Mouse (Mus musculus) adrenal gland, postnatal 25 days (tissue): ENCODE data around the gene Tgif1. TPM values are rescaled to one million over a fixed set of nuclear protein-coding genes. Genes with fewer than 3 reads are reported as not detected.

ENCODE experiments used
- DNase-seq: peaks from one replicate; pipeline ENCODE4 v3.0.0; 2021; ENCODE audit warnings: mixed read lengths
- long read RNA-seq: library from polyadenylated mRNA; stranded (forward); transcript quantifications from one replicate; pipeline ENCODE4 v2.0.0, GENCODE M21; 2021
- total RNA-seq: library from RNA; stranded (reverse); gene quantifications from 2 replicates; pipeline ENCODE4 v1.2.3, GENCODE M21; 2021

Tgif1 gene
- 73.0 and 74.7 TPM in 2 replicates for total RNA-seq
- long read RNA-seq, transcript Tgif1-201 (3 exons, 1,631 nt): major isoform, 15 of 18 reads
- long read RNA-seq, partial matches to known transcripts: 0 of 18 reads
- long read RNA-seq, other reads (novel, unspliced or antisense): 1 of 18 reads

- peak; percentile 55 for DNase-seq
Measured at GRCm38 (mm10) chr17:70853436-70853905, at the start of gene Tgif1. Gene Tgif1 (minus strand): TSS chr17:70853546.

DNA sequence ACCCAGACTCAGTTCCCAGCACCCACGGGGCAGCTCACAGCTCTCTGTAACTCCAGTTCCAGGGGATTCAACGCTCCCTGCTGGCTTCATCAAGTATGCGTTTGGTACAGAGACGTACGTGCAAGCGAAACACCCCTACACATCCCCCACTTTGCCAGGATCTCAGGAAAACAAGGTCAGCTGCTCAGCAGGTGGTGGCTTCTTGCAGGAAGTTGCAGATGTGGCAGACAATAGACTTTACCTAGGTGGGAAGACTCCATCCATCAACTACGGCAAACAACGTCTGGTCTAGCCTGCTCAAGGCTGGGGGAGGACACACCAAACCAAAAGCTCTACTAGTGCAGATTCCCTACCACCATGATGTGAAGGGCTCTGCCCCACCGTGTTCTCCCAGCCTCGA is 47.3 kb upstream of the Tgif1 start:
- DNase-seq: no peak

- DNase-seq: no peak
Measured at GRCm38 (mm10) chr17:70899642-70900041, 46.3 kb upstream of the Tgif1 start.

DNA sequence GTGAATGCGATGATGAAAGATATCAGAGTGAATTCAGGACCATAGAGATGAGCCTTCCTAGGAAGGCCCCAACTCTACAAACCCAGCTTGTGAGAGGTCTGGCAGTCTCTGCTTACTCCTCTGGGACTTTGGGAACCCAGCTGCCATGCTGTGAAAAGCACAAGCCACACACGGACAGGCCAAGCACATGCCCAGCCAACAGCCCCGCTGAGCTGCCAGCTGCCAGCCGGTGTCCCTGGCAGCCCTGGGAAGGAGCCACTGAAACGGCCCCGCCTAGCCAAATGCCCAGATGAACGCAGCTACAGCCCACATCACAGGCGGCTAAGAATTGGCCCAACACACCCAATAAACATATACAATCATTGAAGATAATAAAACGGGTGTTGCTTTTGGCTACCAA is 41.5 kb upstream of the Tgif1 start:
- DNase-seq: peak; percentile 23

- DNase-seq: no peak
Measured at GRCm38 (mm10) chr17:70893151-70893550, 39.8 kb upstream of the Tgif1 start.

DNA sequence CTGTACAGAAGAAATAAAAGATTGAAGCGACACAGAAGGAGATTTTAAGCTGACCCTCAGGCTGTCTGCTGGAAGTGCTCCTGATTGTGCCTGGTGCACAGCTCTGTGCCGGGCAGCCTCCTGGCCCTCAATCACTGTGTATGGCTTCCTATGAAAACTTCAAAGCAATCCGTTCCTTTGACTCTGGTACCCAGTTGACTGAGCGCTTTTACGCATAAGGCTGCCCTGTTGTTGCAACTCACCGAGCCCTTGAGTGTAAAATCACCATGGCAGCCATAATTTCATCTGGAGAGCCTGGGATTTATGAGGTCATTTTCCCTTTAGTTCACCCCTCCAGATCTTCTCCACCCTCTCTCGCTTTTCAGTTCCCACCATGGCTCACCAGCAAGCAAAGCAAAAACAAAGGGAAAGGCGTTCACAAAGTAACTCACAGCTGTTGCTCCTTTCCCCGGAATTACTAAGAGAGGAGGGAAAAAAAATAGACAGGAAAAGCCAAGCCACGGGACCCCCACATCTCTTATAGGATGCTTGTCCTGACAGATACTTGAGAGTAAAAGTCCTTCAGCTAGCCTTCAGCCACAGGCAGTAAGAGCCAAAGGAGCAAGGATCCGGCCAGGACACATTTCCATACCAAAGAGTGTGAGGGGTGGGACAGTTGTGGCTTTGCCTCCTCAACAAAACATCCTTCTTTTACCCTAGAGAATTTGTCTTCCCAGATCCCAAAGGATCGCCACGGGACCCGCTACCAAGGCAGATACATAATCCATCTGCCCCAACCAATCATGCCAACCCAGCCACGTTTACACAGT is 39.1 kb upstream of the Tgif1 start:
- no peak for DNase-seq

DNA sequence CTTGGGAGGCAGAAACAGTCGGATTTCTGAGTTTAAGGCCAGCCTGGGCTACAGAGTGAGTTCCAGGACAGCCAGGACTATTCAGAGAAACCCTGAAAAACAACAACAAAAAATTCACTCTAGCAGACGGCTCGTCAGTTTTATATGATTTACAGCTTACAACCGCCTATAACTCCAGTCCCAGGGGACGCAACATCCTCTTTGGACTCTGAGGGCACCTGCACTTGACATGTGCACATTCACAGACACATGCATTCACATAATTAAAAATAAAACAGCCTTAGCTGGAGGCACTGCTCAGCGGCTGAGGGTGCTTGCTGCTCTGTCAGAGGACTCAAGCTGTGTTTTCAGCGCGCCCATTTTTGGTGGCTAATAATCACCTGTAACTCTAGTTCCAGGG is 37.2 kb upstream of the Tgif1 start:
- DNase-seq: no peak

- no peak for DNase-seq
Measured at GRCm38 (mm10) chr17:70888657-70889056, 35.3 kb upstream of the Tgif1 start.

GRCm38 (mm10) chr17:70887848-70888247 is 34.5 kb upstream of the Tgif1 start:
- no peak for DNase-seq

- DNase-seq: no peak
Measured at GRCm38 (mm10) chr17:70886641-70887391, 33.5 kb upstream of the Tgif1 start.

DNA sequence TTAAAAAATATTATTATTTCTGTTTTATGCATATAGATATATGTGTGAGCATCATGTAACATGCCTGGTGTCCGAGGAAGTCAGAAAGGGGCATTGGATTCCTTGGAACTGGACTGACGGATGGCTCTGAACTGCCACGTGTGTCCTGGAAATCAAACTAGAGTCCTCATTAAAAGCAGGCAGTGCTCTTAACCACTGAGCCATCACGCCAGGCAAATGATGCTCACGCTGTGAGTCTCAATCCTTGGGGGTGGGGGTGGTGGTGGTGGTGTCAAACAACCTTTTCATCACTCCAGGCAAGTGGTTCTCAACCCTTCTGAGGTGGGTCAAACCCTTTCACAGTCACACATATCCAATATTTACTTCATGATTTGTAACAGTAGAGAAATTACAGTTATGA is 32.5 kb upstream of the Tgif1 start:
- no peak for DNase-seq

- DNase-seq: no peak
Measured at GRCm38 (mm10) chr17:70881934-70882333, 28.6 kb upstream of the Tgif1 start.

DNA sequence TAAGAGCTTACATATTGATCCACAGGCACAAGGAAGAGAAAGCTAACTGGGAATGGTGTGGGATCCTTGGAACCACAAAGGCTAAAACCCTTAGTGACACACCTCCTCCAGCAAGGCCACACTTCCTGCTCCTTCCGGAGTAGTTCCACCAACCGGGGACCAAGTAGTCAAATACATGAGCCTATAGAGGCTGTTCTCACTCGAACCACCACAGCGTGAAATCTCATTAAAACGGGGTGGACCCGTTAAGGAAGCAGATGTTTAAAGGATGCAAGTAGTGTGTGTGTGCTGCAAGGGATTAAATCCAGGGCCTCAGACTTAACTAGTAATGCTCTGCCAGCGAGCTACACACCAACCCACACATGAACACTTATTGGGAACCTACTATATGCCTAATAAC is 27.8 kb upstream of the Tgif1 start:
- no peak for DNase-seq

DNA sequence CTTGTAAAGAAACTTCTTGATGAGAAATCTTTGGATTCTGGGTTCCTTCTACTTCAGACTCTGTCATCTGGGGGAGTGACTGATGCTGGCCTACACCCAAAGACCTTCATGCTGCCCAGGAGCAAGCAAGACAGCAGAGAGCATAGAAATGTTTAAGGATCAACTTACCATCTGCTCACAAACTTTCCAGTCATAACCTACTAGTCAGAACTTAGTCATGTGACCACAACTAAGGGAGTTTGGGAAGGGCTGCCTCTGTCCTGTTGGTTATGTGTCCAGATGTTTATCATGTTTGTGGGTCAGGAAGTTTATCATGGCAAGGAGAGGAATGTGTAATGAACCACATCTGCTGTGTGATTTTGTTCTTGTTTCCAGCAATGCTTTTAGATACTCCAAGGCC is 24.9 kb upstream of the Tgif1 start:
- DNase-seq: no peak

DNA sequence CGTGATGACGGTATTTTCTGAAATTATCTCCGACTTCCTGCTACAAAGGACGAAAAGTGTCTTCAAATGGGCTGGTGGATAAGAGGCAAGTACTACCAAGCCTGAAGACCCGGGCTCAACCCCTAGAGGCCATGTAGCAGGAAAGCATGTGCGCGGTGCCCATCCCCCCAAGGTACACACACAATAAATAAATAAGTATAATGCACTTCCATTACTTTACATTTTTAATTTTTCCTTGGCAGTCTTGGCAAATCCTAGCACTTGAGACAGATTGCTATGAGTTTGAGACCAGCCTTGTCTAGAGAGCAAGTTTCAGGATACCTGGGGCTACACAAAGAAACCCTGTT is 20.4 kb upstream of the Tgif1 start:
- DNase-seq: no peak

DNA sequence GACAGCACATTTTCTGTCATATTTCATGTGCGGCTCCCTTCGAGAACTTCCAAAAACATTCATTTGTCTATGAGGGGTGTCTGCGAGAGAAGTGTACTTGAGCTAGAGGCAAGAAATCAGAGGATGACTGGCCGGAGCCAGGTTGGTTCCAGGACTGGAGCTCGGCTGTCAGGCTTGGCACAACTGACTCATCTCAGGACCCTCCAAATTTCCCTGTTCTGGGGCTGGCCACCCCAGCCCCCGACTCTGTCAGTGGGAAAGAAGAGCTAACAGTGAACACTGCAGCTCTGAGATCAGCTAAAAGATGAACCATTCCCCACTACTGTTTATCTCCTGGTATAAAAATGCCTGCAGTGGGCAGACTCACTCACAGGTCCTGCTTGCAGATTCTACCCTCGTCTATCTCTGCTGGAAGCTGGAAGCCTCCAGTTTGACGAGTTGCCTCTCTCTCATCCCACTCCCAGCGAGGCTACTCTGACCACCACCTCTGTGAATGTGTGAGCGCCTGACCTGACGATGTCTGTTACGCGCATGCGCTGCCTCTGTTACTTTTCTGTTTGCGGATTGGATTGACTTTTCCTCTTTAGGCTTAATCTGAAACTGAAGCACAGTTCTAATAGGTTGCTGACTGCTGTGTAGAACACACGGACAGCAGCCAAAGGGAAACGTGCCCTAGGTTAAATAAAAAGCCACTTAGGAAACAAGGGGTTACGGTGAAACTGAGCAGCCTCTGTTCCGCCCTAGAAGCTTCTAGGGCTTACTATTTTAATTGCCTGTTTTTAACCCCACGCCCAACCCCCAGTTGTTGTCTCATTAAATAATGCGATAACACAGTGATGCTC is 19.8 kb upstream of the Tgif1 start:
- no peak for DNase-seq

- no peak for DNase-seq
Measured at GRCm38 (mm10) chr17:70872094-70872929, 19.0 kb upstream of the Tgif1 start.

DNA sequence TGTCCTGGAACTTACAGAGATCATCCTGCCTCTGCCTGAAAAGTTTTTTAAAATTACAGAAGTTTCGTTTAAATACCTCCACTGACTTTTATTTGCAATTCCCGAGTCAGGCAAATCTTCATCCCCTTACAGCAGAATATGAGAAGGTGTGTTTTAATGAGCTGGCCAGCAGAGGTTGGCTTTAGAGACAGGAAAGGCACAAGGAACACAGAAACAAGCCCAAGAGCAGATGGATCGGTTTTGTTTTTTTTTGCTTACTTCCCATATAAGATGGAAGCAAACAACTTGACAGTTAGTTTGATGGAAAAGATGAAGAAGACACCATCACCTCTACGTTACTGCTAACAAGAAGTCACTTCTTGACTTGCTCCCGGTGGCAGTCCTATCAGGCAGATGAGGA is 18.3 kb upstream of the Tgif1 start:
- no peak for DNase-seq

DNA sequence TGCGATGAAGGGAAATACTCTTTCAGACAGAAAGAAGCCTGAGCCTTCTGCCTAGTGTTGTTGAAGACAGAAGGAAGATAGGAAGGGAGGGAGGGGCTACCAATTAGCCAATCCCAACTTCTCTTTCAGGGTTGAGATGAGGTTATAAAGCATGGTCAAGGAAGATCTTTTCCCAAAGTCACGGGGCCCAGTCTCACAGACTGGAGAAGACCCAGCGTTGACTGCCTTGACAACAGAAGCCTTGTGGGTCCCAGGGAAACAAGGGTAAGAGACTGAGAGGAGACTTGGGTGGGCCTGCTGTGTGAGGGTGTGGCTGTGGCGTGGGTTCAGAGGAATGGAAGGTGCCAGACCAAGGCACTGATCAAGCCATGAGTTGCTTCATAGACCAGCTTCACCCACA is 17.2 kb upstream of the Tgif1 start:
- no peak for DNase-seq

- DNase-seq: no peak
Measured at GRCm38 (mm10) chr17:70868577-70869229, 15.4 kb upstream of the Tgif1 start.

DNA sequence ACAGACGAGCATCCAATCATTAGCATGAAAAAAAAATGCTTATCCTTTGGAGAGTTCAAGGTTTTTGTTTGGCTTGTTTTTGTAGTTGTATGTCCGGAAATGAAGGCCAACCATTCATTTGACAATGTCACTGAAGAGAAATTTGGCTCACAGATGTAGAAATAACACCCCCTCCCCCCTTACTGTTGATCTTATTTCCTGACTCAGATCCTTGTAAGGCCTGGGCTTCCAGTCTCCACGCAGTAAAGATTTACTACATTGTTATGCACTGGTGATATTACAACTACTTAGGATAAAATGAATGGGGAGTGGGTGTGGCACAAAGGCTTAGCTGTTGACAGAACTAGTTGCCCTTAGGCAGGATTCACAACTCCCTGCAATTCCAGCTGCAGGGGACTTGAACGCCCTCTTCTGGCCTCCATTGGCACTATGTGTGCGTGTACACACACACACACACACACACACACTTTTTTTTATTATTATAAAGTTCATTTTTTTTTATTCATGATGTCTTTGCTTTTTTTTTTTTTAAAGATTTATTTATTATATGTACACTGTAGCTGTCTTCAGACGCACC is 13.3 kb upstream of the Tgif1 start:
- no peak for DNase-seq
